Mouse (Mus musculus) kidney, postnatal 0 days (tissue): Measurements from ENCODE around the gene Mdp1. TPM values are rescaled to one million over a fixed set of nuclear protein-coding genes. Genes with fewer than 3 reads are reported as not detected.

Experiments
- ATAC-seq: fragments of 200-750 bp; cut with Nextera tagmentation; replicated peaks from 2 replicates; pipeline ENCODE4 v1.8.0; 2017; ENCODE audit warnings: low read depth, moderate number of reproducible peaks, moderate TSS enrichment, moderate library complexity; ENCODE audit not compliant: low FRiP score
- DNase-seq: peaks from one replicate; pipeline ENCODE4 v3.0.0-alpha.2; 2016; ENCODE audit warnings: low spot score
- H3K27ac ChIP-seq: fragments of 300-500 bp; sonication (generic); 2 replicates; pipeline ENCODE4 v1.5.1; 2014; ENCODE audit warnings: mild to moderate bottlenecking
- H3K27me3 ChIP-seq: fragments of 300-500 bp; sonication (generic); 2 replicates; pipeline ENCODE4 v1.6.1; 2014; ENCODE audit warnings: low read length, mixed read lengths; ENCODE audit not compliant: insufficient read depth
- H3K36me3 ChIP-seq: fragments of 300-500 bp; sonication (generic); 2 replicates; pipeline ENCODE4 v1.6.1; 2014; ENCODE audit warnings: low read length, mixed read lengths; ENCODE audit not compliant: insufficient read depth
- H3K4me1 ChIP-seq: fragments of 300-500 bp; sonication (generic); replicated peaks from 2 replicates; pipeline ENCODE4 v1.6.1; 2014; ENCODE audit warnings: antibody characterized with exemption, low read length, mixed read lengths; ENCODE audit not compliant: insufficient read depth
- H3K4me2 ChIP-seq: fragments of 300-500 bp; sonication (generic); 2 replicates; pipeline ENCODE4 v1.6.1; 2014; ENCODE audit warnings: mild to moderate bottlenecking, low read length, moderate library complexity, mixed read lengths
- H3K4me3 ChIP-seq: fragments of 300-500 bp; sonication (generic); replicated peaks from 2 replicates; pipeline ENCODE4 v1.5.1; 2014; ENCODE audit warnings: low read depth, low read length
- H3K9ac ChIP-seq: fragments of 300-500 bp; sonication (generic); 2 replicates; pipeline ENCODE4 v1.6.1; 2014; ENCODE audit warnings: low read depth, low read length
- H3K9me3 ChIP-seq: fragments of 300-500 bp; sonication (generic); replicated peaks from 2 replicates; pipeline ENCODE4 v1.6.1; 2016; ENCODE audit warnings: low read length, inconsistent platforms, mixed read lengths
- CTCF ChIP-seq: IDR thresholded peaks from 2 replicates; pipeline ENCODE4 v1.5.1; 2016; ENCODE audit warnings: antibody characterized with exemption, low read depth, mild to moderate bottlenecking, moderate library complexity
- WGBS: fragments of 180-500 bp; shearing (Covaris S2); extraction: QIAGEN DNeasy Blood & Tissue Kit; methylation state at CpG from one replicate; pipeline ENCODE4 v1.1.7; 2014; 5-methylcytosine and 5-hydroxymethylcytosine counted together
- polyA plus RNA-seq: library from polyadenylated mRNA; unstranded; fragments of >200 nt; fragmentation: Nextera tagmentation; extraction: Ambion mirVana; gene quantifications from 2 replicates; pipeline ENCODE4 v1.2.1, GENCODE M21; 2015

Gene Mdp1
- polyA plus RNA-seq, 1 experiment from 2014 or later = 48.8 TPM

GRCm38 (mm10) chr14:55671833-55672740 is 11.8 kb upstream of the Mdp1 start, which contains the start of the genes Gmpr2 and Nedd8:
Gene Gmpr2 (plus strand): TSS chr14:55671941.
Gene Nedd8 (minus strand): TSS chr14:55672124.
- Histone ChIP-seq H3K27ac (peak within 1 kb of the TSS; percentile 82), H3K27me3 (no peaks in the 10 kb centered on the region), H3K4me2 (peak within 1 kb of the TSS; percentile 76), H3K4me1 (peaks cover 13% of the 10 kb centered on the region), H3K36me3 (peaks cover 14% of the 10 kb centered on the region), H3K9ac (peak within 1 kb of the TSS; percentile 81), H3K9me3 (no peaks in the 10 kb centered on the region), H3K4me3 (peak within 1 kb of the TSS; percentile 70)
- ATAC-seq (peak; percentile 94), DNase-seq (peak; percentile 99)
- under 1% methylated on average over 38 of the region's 38 CpGs for WGBS
- no peak for TF ChIP-seq CTCF

GRCm38 (mm10) chr14:55671486-55671832 is 11.2 kb upstream of the Mdp1 start:
- peak overlapping the region; percentile 82 for H3K27ac ChIP-seq
- DNase-seq (no peak), ATAC-seq (peak; percentile 37; the same call in 1 of the 2 replicates)
- under 1% methylated on average over 12 of the region's 12 CpGs for WGBS
- peaks cover 13% of the 10 kb centered on the region for H3K36me3 ChIP-seq
- TF ChIP-seq CTCF = 0 out of 2 replicates have a peak, but pooled peaks have one; percentile 9
- peak overlapping the region; percentile 70 for H3K4me3 ChIP-seq
- H3K9me3 ChIP-seq = no peaks in the 10 kb centered on the region
- H3K4me2 ChIP-seq = peak overlapping the region; percentile 76
- H3K27me3 ChIP-seq = no peaks in the 10 kb centered on the region
- H3K9ac ChIP-seq = peak overlapping the region; percentile 81
- peaks cover 13% of the 10 kb centered on the region for H3K4me1 ChIP-seq

GRCm38 (mm10) chr14:55660636-55661035 is 328 bp upstream of the Mdp1 start:
- 56% methylated on average over 2 of the region's 2 CpGs for WGBS
- no peak overlapping the region; the same call in 1 of the 2 replicates for H3K4me3 ChIP-seq
- DNase-seq (no peak), ATAC-seq (no peak)
- H3K27me3 ChIP-seq = no peaks in the 10 kb centered on the region
- TF ChIP-seq CTCF = no peak
- H3K4me1 ChIP-seq = 0 out of 2 replicates have a peak, but pooled peaks cover 3% of the 10 kb centered on the region
- no peaks in the 10 kb centered on the region for H3K9me3 ChIP-seq
- 0 out of 2 replicates have a peak overlapping the region, but pooled peaks have one; percentile 53 for H3K4me2 ChIP-seq
- no peak overlapping the region for H3K27ac ChIP-seq
- peaks cover 14% of the 10 kb centered on the region; the same call in 1 of the 2 replicates for H3K36me3 ChIP-seq
- 0 out of 2 replicates have a peak overlapping the region, but pooled peaks have one; percentile 8 for H3K9ac ChIP-seq

- no peak for TF ChIP-seq CTCF
- no peak overlapping the region for H3K27ac ChIP-seq
- 0 out of 2 replicates have a peak, but pooled peaks cover 3% of the 10 kb centered on the region for H3K4me1 ChIP-seq
- DNase-seq = no peak
- no peak overlapping the region for H3K9ac ChIP-seq
- H3K4me3 ChIP-seq = no peak overlapping the region
- WGBS = 81% methylated on average over 5 of the region's 5 CpGs
- peak; percentile 61 for ATAC-seq
- H3K27me3 ChIP-seq = no peaks in the 10 kb centered on the region
- no peaks in the 10 kb centered on the region for H3K9me3 ChIP-seq
- no peak overlapping the region for H3K4me2 ChIP-seq
- H3K36me3 ChIP-seq = peaks cover 11% of the 10 kb centered on the region; the same call in 1 of the 2 replicates
Observed at GRCm38 (mm10) chr14:55658011-55658410, 2.3 kb downstream of the Mdp1 start.

GRCm38 (mm10) chr14:55656935-55657334 is 3.4 kb downstream of the Mdp1 start:
- Histone ChIP-seq H3K9me3 (no peaks in the 10 kb centered on the region), H3K4me3 (no peak overlapping the region), H3K4me2 (no peak overlapping the region), H3K9ac (no peak overlapping the region), H3K27me3 (no peaks in the 10 kb centered on the region), H3K36me3 (peaks cover 6% of the 10 kb centered on the region; the same call in 1 of the 2 replicates), H3K27ac (no peak overlapping the region), H3K4me1 (0 out of 2 replicates have a peak, but pooled peaks cover 3% of the 10 kb centered on the region)
- ATAC-seq = no peak
- WGBS = 87% methylated on average over 3 of the region's 3 CpGs
- no peak for DNase-seq
- no peak for TF ChIP-seq CTCF

GRCm38 (mm10) chr14:55651528-55651927 is 8.8 kb downstream of the Mdp1 start:
- DNase-seq = no peak
- H3K9me3 ChIP-seq = no peaks in the 10 kb centered on the region
- no peak overlapping the region for H3K4me3 ChIP-seq
- H3K27ac ChIP-seq = no peak overlapping the region
- WGBS = 90% methylated on average over 7 of the region's 7 CpGs
- no peak overlapping the region for H3K4me2 ChIP-seq
- no peak for ATAC-seq
- H3K36me3 ChIP-seq = 0 out of 2 replicates have a peak, but pooled peaks cover 2% of the 10 kb centered on the region
- H3K4me1 ChIP-seq = no peaks in the 10 kb centered on the region
- no peaks in the 10 kb centered on the region for H3K27me3 ChIP-seq
- H3K9ac ChIP-seq = no peak overlapping the region
- no peak for TF ChIP-seq CTCF
